Mouse (Mus musculus) limb, embryonic 14.5 days (tissue): ENCODE measurements at regions not wholly inside any gene's neighbourhood (a gene's known extent, or its start where the extent isn't known, plus 50 kb on each side); places are given as distances from the start of the nearest gene placed in this dataset.

Source experiments
- ATAC-seq: fragments of 200-750 bp; cut with Nextera tagmentation; 2 replicates; pipeline ENCODE4 v1.8.0; 2017; ENCODE audit warnings: low read depth, moderate number of reproducible peaks, moderate TSS enrichment; ENCODE audit not compliant: low FRiP score
- DNase-seq: peaks from one replicate; pipeline ENCODE4 v3.0.0-alpha.2; 2015; ENCODE audit warnings: low spot score
- H3K27ac ChIP-seq: fragments of 300-500 bp; sonication (generic); replicated peaks from 2 replicates; pipeline ENCODE4 v1.5.1; 2014; ENCODE audit warnings: low read depth, mild to moderate bottlenecking, low read length, moderate library complexity, mixed read lengths
- H3K27me3 ChIP-seq: fragments of 300-500 bp; sonication (generic); 2 replicates; pipeline ENCODE4 v1.6.1; 2014; ENCODE audit warnings: low read length, mixed read lengths; ENCODE audit not compliant: control insufficient read depth, insufficient read depth
- H3K36me3 ChIP-seq: fragments of 300-500 bp; sonication (generic); 2 replicates; pipeline ENCODE4 v1.6.1; 2014; ENCODE audit warnings: mild to moderate bottlenecking, low read length, moderate library complexity, mixed read lengths; ENCODE audit not compliant: control insufficient read depth, insufficient read depth
- H3K4me1 ChIP-seq: fragments of 300-500 bp; sonication (generic); 2 replicates; pipeline ENCODE4 v1.6.1; 2014; ENCODE audit warnings: antibody characterized with exemption, low read length, mixed read lengths; ENCODE audit not compliant: control insufficient read depth, insufficient read depth
- H3K4me2 ChIP-seq: fragments of 300-500 bp; sonication (generic); replicated peaks from 2 replicates; pipeline ENCODE4 v1.6.1; 2014; ENCODE audit warnings: low read depth, mild to moderate bottlenecking, low read length, moderate library complexity; ENCODE audit not compliant: severe bottlenecking
- H3K4me3 ChIP-seq: fragments of 300-500 bp; sonication (generic); replicated peaks from 2 replicates; pipeline ENCODE4 v1.5.1; 2014; ENCODE audit warnings: low read length
- H3K9ac ChIP-seq: fragments of 300-500 bp; sonication (generic); 2 replicates; pipeline ENCODE4 v1.6.1; 2014; ENCODE audit warnings: mild to moderate bottlenecking, low read depth, low read length, moderate library complexity; ENCODE audit not compliant: severe bottlenecking
- H3K9me3 ChIP-seq: fragments of 300-500 bp; sonication (generic); 2 replicates; pipeline ENCODE4 v1.6.1; 2016; ENCODE audit warnings: low read length; ENCODE audit not compliant: control insufficient read depth
- POLR2A ChIP-seq: fragments of 200-500 bp; IDR thresholded peaks from 2 replicates; pipeline ENCODE4 v1.8.0; 2012; ENCODE audit warnings: inconsistent platforms, mild to moderate bottlenecking, moderate library complexity, borderline replicate concordance; ENCODE audit not compliant: insufficient read depth, insufficient read length; ENCODE audit errors: extremely low read depth
- WGBS: fragments of 180-500 bp; shearing (Covaris S2); extraction: QIAGEN DNeasy Blood & Tissue Kit; methylation state at CpG from one replicate; pipeline ENCODE4 v1.1.7; 2014; 5-methylcytosine and 5-hydroxymethylcytosine counted together

GRCm38 (mm10) chr8:107642241-107642640, 54.0 kb upstream of the Psmd7 start:
- Histone ChIP-seq H3K4me1 (no peaks in the 10 kb centered on the region), H3K36me3 (no peaks in the 10 kb centered on the region), H3K4me3 (no peak overlapping the region), H3K9ac (no peak overlapping the region), H3K4me2 (no peak overlapping the region), H3K27me3 (no peaks in the 10 kb centered on the region), H3K27ac (no peak overlapping the region), H3K9me3 (no peaks in the 10 kb centered on the region)
- TF ChIP-seq POLR2A, result no peak
- no peak for DNase-seq
- ATAC-seq, result no peak
- WGBS, result 81% methylated on average over 8 of the region's 8 CpGs

- no peak for TF ChIP-seq POLR2A
- ATAC-seq, result no peak
- Histone ChIP-seq H3K9ac (no peak overlapping the region), H3K27ac (no peak overlapping the region), H3K27me3 (no peaks in the 10 kb centered on the region), H3K4me2 (no peak overlapping the region), H3K9me3 (no peaks in the 10 kb centered on the region), H3K4me3 (no peak overlapping the region), H3K4me1 (peaks cover 7% of the 10 kb centered on the region; the same call in 1 of the 2 replicates), H3K36me3 (no peaks in the 10 kb centered on the region)
- no peak for DNase-seq
- 80% methylated on average over 8 of the region's 8 CpGs for WGBS
Observed at GRCm38 (mm10) chr8:107647936-107648335, 59.7 kb upstream of the Psmd7 start.

GRCm38 (mm10) chr8:107650306-107650705, 62.0 kb upstream of the Psmd7 start:
- WGBS, result 64% methylated on average over 9 of the region's 9 CpGs
- Histone ChIP-seq H3K9ac (no peak overlapping the region), H3K27ac (peak overlapping the region; percentile 40; the same call in 1 of the 2 replicates), H3K9me3 (no peaks in the 10 kb centered on the region), H3K36me3 (no peaks in the 10 kb centered on the region), H3K27me3 (no peaks in the 10 kb centered on the region), H3K4me3 (no peak overlapping the region), H3K4me1 (peaks cover 7% of the 10 kb centered on the region; the same call in 1 of the 2 replicates), H3K4me2 (no peak overlapping the region)
- no peak for TF ChIP-seq POLR2A
- ATAC-seq, result no peak
- DNase-seq, result peak; percentile 52

GRCm38 (mm10) chr8:107651424-107651823, 63.2 kb upstream of the Psmd7 start:
- Histone ChIP-seq H3K27ac (0 out of 2 replicates have a peak overlapping the region, but pooled peaks have one; percentile 48), H3K36me3 (no peaks in the 10 kb centered on the region), H3K4me2 (no peak overlapping the region), H3K27me3 (no peaks in the 10 kb centered on the region), H3K4me3 (no peak overlapping the region), H3K9me3 (no peaks in the 10 kb centered on the region), H3K4me1 (peaks cover 7% of the 10 kb centered on the region; the same call in 1 of the 2 replicates), H3K9ac (no peak overlapping the region)
- no peak for ATAC-seq
- WGBS, result 80% methylated on average over 11 of the region's 11 CpGs
- no peak for TF ChIP-seq POLR2A
- no peak for DNase-seq

- Histone ChIP-seq H3K36me3 (no peaks in the 10 kb centered on the region), H3K4me3 (no peak overlapping the region), H3K27ac (0 out of 2 replicates have a peak overlapping the region, but pooled peaks have one; percentile 48), H3K9me3 (no peaks in the 10 kb centered on the region), H3K4me1 (peaks cover 7% of the 10 kb centered on the region; the same call in 1 of the 2 replicates), H3K4me2 (no peak overlapping the region), H3K9ac (no peak overlapping the region), H3K27me3 (no peaks in the 10 kb centered on the region)
- no peak for TF ChIP-seq POLR2A
- 36% methylated on average over 8 of the region's 8 CpGs for WGBS
- ATAC-seq (no peak), DNase-seq (peak; percentile 26)
Observed at GRCm38 (mm10) chr8:107652226-107652625, 64.0 kb upstream of the Psmd7 start.

- no peaks in the 10 kb centered on the region for H3K36me3 ChIP-seq
- DNase-seq (no peak), ATAC-seq (no peak)
- H3K9me3 ChIP-seq, result no peaks in the 10 kb centered on the region
- H3K4me1 ChIP-seq, result peaks cover 7% of the 10 kb centered on the region; the same call in 1 of the 2 replicates
- H3K27me3 ChIP-seq, result no peaks in the 10 kb centered on the region
- WGBS, result 91% methylated on average over 10 of the region's 10 CpGs
- no peak overlapping the region for H3K4me2 ChIP-seq
- TF ChIP-seq POLR2A, result no peak
- no peak overlapping the region for H3K27ac ChIP-seq
- H3K4me3 ChIP-seq, result no peak overlapping the region
- H3K9ac ChIP-seq, result no peak overlapping the region
Observed at GRCm38 (mm10) chr8:107653711-107654110, 65.4 kb upstream of the Psmd7 start.
